Mouse (Mus musculus): ENCODE measurements around the gene Cdh3.

GRCm38 (mm10) chr8:106545149-106545548, 34.5 kb downstream of the Cdh3 start:
- no peak for TF ChIP-seq GATA1 (IDR thresholded peaks at IDR 0.05; ENCODE audit: borderline replicate concordance, low read length)
- no peak for TF ChIP-seq FLI1 (IDR thresholded peaks at IDR 0.05; ENCODE audit: low read length)

Data from megakaryocyte, embryonic 14.5 days (primary cell).